In genomic region chrX:143722250-143722649, GRCm38 (mm10) we compare ENCODE assay signal across 24 mouse cellular contexts.
DNase-seq lines count a peak whose midpoint lies in the region; ATAC-seq and TF ChIP-seq lines count a peak whose summit lies in the region.
"Had no signal": no experiment of that assay in that cellular context is flagged by ENCODE, and none has a peak within 500 bp of the region (broad histone marks: within the 10 kb centered on the region; RNA-seq: fewer than 3 reads in every experiment).

No protein-coding gene starts in this region.

- H3K4me3 ChIP-seq in C2C12 (ENCODE audit: insufficient read depth, poor library complexity, severe bottlenecking) (no peak overlapping the region), myocyte (no peak overlapping the region)
- H3K4me3 ChIP-seq: embryonic facial prominence, embryonic 13.5 days; embryonic facial prominence, embryonic 15.5 days; erythroblast, embryonic 14.5 days; forebrain, embryonic 10.5 days; forebrain, embryonic 12.5 days had no signal

- TF ChIP-seq POLR2A in myocyte (IDR thresholded peaks at IDR 0.05; ENCODE audit: insufficient read length, low read depth) = no peak

- H3K79me2 ChIP-seq in C2C12 (ENCODE audit: control insufficient read depth, insufficient read depth) (no peaks in the 10 kb centered on the region), myocyte (ENCODE audit: control insufficient read depth, insufficient read depth) (no peaks in the 10 kb centered on the region)

- H3ac ChIP-seq in C2C12 (ENCODE audit: control insufficient read depth, insufficient read length, low read depth) = no peak overlapping the region
- no peak overlapping the region for H3ac ChIP-seq in myocyte (ENCODE audit: control insufficient read depth, insufficient read length)

- TF ChIP-seq CTCF in C2C12 (IDR thresholded peaks at IDR 0.05; ENCODE audit: control insufficient read depth, insufficient read depth, insufficient read length) = no peak

- DNase-seq in 3134 (ENCODE audit: extremely low read depth, insufficient read length, low spot score) = peak; percentile 29
- peak; percentile 66 for DNase-seq in NIH3T3 (ENCODE audit: low read depth)
- no peak for DNase-seq in kidney, adult 9 months
- no peak for DNase-seq in kidney, postnatal 4 days
- DNase-seq: adrenal gland, adult 2 months; adrenal gland, postnatal 10 days; adrenal gland, postnatal 25 days; B cell, adult 2 months; cerebellum, adult 11-12 months; cerebellum, adult 8-10 months; cerebellum, adult 9-11 months; cerebellum, postnatal 14 days; cerebellum, postnatal 36 days; embryo, embryonic 11 days had no signal

- H3K27me3 ChIP-seq in C2C12 (ENCODE audit: control insufficient read depth, insufficient read depth, insufficient read length) (no peaks in the 10 kb centered on the region), myocyte (ENCODE audit: control insufficient read depth, insufficient read depth, insufficient read length) (no peaks in the 10 kb centered on the region)
- H3K27me3 ChIP-seq: embryonic facial prominence, embryonic 15.5 days had no signal

- no peaks in the 10 kb centered on the region for H3K36me3 ChIP-seq in C2C12 (ENCODE audit: control insufficient read depth, insufficient read depth)
- H3K36me3 ChIP-seq in myocyte (ENCODE audit: control insufficient read depth, insufficient read depth) = no peaks in the 10 kb centered on the region
- H3K36me3 ChIP-seq: embryonic facial prominence, embryonic 13.5 days; embryonic facial prominence, embryonic 15.5 days had no signal

- ATAC-seq in megakaryocyte progenitor cell, adult 5-6 weeks (replicated peaks; ENCODE audit: poor library complexity) = no peak
- ATAC-seq: forebrain, embryonic 14.5 days; forebrain, embryonic 16.5 days had no signal

- H3K4me2 ChIP-seq in myocyte (ENCODE audit: low read depth) = no peak overlapping the region
- H3K4me2 ChIP-seq: embryonic facial prominence, embryonic 13.5 days; embryonic facial prominence, embryonic 15.5 days; forebrain, embryonic 12.5 days had no signal

- H3K79me3 ChIP-seq in C2C12 (ENCODE audit: low read depth) = no peaks in the 10 kb centered on the region

TF ChIP-seq in C2C12, 6 proteins besides CTCF, POLR2A, EP300 and RAD21:
- TF ChIP-seq MAX (IDR thresholded peaks at IDR 0.05) (no peak), CEBPB (IDR thresholded peaks at IDR 0.05; ENCODE audit: low read depth) (peak; percentile 67), MYOD1 (IDR thresholded peaks at IDR 0.05; ENCODE audit: control insufficient read depth, insufficient read length, low read depth) (no peak), USF1 (IDR thresholded peaks at IDR 0.05; ENCODE audit: low read depth) (no peak), FOSL1 (IDR thresholded peaks at IDR 0.05; ENCODE audit: insufficient read depth, low read length, poor library complexity, severe bottlenecking) (no peak)
TF ChIP-seq in C2C12: peak in this region for 1.

TF ChIP-seq in myocyte, 11 proteins besides CTCF, POLR2A, EP300 and RAD21:
- no peak for TF ChIP-seq E2F4 (IDR thresholded peaks at IDR 0.05; ENCODE audit: insufficient read depth)
- 0 out of 2 replicates have a peak, but pooled peaks have one; percentile 44 for TF ChIP-seq CEBPB (IDR thresholded peaks at IDR 0.05; ENCODE audit: insufficient read depth, poor library complexity, severe bottlenecking)
- no peak for TF ChIP-seq MYOG (IDR thresholded peaks at IDR 0.05; ENCODE audit: control insufficient read depth in 1 of 3, insufficient read depth in 1 of 3, insufficient read length in 2 of 3, low read depth in 2 of 3)

Comparison
In these comparisons a context has a peak if more than half of its experiments do, and no peak if none do; other contexts are left out.
1. DNase-seq: peak in 3134 (single experiment) and NIH3T3 (single experiment); none in kidney, adult 9 months (single experiment) and kidney, postnatal 4 days (0 of 2).